Mouse (Mus musculus) heart, embryonic 13.5 days (tissue): ENCODE measurements around the gene Nfib. TPM values are rescaled to one million over a fixed set of nuclear protein-coding genes. Genes with fewer than 3 reads are reported as not detected.

Source experiments
- ATAC-seq: fragments of 200-750 bp; cut with Nextera tagmentation; 2 replicates; pipeline ENCODE4 v1.8.0; 2017; ENCODE audit warnings: moderate TSS enrichment; ENCODE audit not compliant: insufficient number of reproducible peaks, low FRiP score, low TSS enrichment; ENCODE audit errors: extremely low read depth
- H3K27ac ChIP-seq: fragments of 300-500 bp; sonication (generic); replicated peaks from 2 replicates; pipeline ENCODE4 v1.5.1; 2015; ENCODE audit warnings: moderate library complexity, mild to moderate bottlenecking, inconsistent platforms
- H3K27me3 ChIP-seq: fragments of 300-500 bp; sonication (generic); replicated peaks from 2 replicates; pipeline ENCODE4 v1.6.1; 2015; ENCODE audit warnings: mild to moderate bottlenecking, inconsistent platforms
- H3K36me3 ChIP-seq: fragments of 300-500 bp; sonication (generic); 2 replicates; pipeline ENCODE4 v1.6.1; 2015; ENCODE audit warnings: mild to moderate bottlenecking, inconsistent platforms
- H3K4me1 ChIP-seq: fragments of 300-500 bp; sonication (generic); 2 replicates; pipeline ENCODE4 v1.6.1; 2015; ENCODE audit warnings: inconsistent platforms
- H3K4me2 ChIP-seq: fragments of 300-500 bp; sonication (generic); 2 replicates; pipeline ENCODE4 v1.6.1; 2015; ENCODE audit warnings: inconsistent platforms, mild to moderate bottlenecking, moderate library complexity
- H3K4me3 ChIP-seq: fragments of 300-500 bp; sonication (generic); 2 replicates; pipeline ENCODE4 v1.5.1; 2015; ENCODE audit warnings: moderate library complexity, mild to moderate bottlenecking, inconsistent platforms
- H3K9ac ChIP-seq: fragments of 300-500 bp; sonication (generic); 2 replicates; pipeline ENCODE4 v1.6.1; 2015; ENCODE audit warnings: inconsistent platforms, mild to moderate bottlenecking, moderate library complexity
- H3K9me3 ChIP-seq: fragments of 300-500 bp; sonication (generic); 2 replicates; pipeline ENCODE4 v1.6.1; 2016; ENCODE audit warnings: inconsistent platforms
- WGBS: fragments of 180-500 bp; shearing (Covaris S2); methylation state at CpG from one replicate; pipeline ENCODE4 v1.1.7; 2015; ENCODE audit warnings: mixed read lengths; 5-methylcytosine and 5-hydroxymethylcytosine counted together
- polyA plus RNA-seq: library from polyadenylated mRNA; unstranded; fragments of >200 nt; fragmentation: Nextera tagmentation; extraction: Ambion mirVana; gene quantifications from 2 replicates; pipeline ENCODE4 v1.2.1, GENCODE M21; 2015

The Nfib gene
- polyA plus RNA-seq, 1 experiment from 2014 or later: 53.0 TPM

DNA sequence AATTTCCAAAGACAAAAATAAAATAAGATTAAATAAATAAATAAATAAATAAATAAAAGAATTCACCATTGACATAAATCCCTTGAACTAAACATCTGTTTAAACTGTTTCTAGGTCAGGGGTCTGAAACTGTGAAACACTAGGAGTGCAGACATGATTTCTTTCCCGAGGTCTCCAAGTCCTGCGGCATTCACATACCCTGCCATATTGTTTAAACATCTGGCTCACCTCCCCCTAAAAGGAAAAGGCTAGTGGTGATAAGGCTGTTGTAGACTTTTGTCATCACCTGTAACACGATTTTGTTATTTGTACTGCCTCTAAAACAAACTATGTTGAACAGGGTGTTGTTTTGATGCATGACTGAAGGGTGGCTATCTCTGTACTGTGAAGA, 249.2 kb downstream of the Nfib start:
- H3K9me3 ChIP-seq: no peaks in the 10 kb centered on the region
- H3K36me3 ChIP-seq: peaks cover 13% of the 10 kb centered on the region
- no peak overlapping the region for H3K4me3 ChIP-seq
- H3K4me2 ChIP-seq: no peak overlapping the region
- no peaks in the 10 kb centered on the region for H3K27me3 ChIP-seq
- H3K9ac ChIP-seq: no peak overlapping the region
- H3K27ac ChIP-seq: peak overlapping the region; percentile 25; the same call in 1 of the 2 replicates
- H3K4me1 ChIP-seq: peaks cover 96% of the 10 kb centered on the region
- no peak for ATAC-seq
- 25% methylated on average over 3 of the region's 3 CpGs for WGBS

DNA sequence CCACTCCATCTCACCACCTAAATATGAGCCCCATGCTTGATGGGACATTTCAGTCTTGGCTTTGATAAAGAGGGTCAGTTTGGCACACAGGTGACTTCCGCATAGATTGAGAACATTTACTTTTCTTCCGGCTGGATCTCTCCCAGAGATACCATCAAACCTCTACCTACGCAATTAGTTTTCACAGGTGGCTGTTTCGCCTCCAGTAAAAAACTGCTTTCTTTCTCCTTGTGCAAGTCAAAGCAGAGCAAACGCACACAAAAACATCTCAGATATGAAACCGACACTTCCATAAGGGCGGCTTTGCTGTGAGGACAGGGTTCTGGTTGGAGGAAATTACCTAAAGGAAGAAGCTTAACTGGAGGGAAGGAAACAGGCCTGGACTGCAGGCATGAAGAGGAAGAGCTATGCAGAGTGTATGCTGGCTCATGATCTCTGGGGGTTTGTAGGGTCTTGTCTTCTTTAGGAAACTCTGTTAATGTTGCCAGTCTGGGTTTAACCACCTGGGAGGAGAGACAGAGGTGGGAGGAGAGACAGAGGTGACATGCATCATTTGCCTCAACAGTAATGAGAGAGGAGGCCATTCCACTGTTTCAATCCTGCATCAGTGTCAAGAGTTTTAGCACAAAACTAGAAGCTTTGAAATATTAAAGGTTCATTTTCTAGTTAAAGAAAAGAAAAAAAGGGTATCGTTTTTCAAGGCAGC, 249.8 kb downstream of the Nfib start:
- 81% methylated on average over 8 of the region's 8 CpGs for WGBS
- peaks cover 94% of the 10 kb centered on the region for H3K4me1 ChIP-seq
- no peak overlapping the region for H3K4me2 ChIP-seq
- no peak for ATAC-seq
- H3K27me3 ChIP-seq: no peaks in the 10 kb centered on the region
- H3K27ac ChIP-seq: no peak overlapping the region
- H3K4me3 ChIP-seq: no peak overlapping the region
- peaks cover 13% of the 10 kb centered on the region for H3K36me3 ChIP-seq
- H3K9ac ChIP-seq: no peak overlapping the region
- no peaks in the 10 kb centered on the region for H3K9me3 ChIP-seq

DNA sequence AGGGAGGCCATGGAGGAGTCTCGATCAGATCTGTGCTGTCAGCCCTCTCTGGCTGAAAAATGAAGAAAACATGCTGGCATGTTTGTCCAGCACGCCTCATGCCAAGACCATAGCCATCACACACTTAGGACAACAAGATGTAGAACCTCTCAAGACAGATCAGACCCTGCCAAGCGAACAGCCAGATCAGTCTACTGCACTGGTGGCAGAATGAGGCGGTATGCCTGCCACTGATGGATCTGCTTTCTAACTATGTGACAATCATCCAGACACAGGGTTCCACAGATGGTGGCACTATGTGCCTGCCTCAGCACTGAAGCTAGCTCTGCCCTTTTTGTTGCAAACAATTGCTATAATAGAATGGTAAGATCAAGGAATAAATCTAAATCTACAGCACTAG, 250.6 kb downstream of the Nfib start:
- peaks cover 13% of the 10 kb centered on the region for H3K36me3 ChIP-seq
- no peak overlapping the region for H3K27ac ChIP-seq
- no peak overlapping the region for H3K9ac ChIP-seq
- ATAC-seq: no peak
- WGBS: 72% methylated on average over 4 of the region's 4 CpGs
- H3K4me2 ChIP-seq: no peak overlapping the region
- H3K4me1 ChIP-seq: peaks cover 94% of the 10 kb centered on the region
- no peak overlapping the region for H3K4me3 ChIP-seq
- H3K9me3 ChIP-seq: no peaks in the 10 kb centered on the region
- no peaks in the 10 kb centered on the region for H3K27me3 ChIP-seq

DNA sequence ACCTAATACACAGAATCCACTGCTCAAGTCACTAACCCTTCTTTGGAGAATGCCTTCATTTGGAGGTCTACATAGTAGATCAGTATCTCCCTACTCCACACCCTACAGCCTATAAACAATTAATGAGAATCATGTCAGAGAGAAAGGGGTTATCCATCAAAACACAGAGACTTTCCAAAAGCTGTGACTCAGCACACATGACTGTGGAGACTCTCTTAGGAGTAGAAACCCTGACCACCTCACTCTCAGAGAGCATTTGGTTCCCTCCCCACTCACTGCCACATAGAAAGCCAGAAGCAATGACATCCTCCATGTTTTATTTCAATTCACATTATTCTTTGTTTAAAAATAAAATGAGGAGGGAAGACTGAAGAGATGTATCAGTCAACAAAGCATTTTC, 252.2 kb downstream of the Nfib start:
- Histone ChIP-seq H3K36me3 (peaks cover 10% of the 10 kb centered on the region), H3K9me3 (no peaks in the 10 kb centered on the region), H3K27ac (0 out of 2 replicates have a peak overlapping the region, but pooled peaks have one; percentile 21), H3K27me3 (no peaks in the 10 kb centered on the region), H3K4me3 (no peak overlapping the region), H3K4me1 (peaks cover 90% of the 10 kb centered on the region), H3K4me2 (no peak overlapping the region), H3K9ac (no peak overlapping the region)
- no peak for ATAC-seq

DNA sequence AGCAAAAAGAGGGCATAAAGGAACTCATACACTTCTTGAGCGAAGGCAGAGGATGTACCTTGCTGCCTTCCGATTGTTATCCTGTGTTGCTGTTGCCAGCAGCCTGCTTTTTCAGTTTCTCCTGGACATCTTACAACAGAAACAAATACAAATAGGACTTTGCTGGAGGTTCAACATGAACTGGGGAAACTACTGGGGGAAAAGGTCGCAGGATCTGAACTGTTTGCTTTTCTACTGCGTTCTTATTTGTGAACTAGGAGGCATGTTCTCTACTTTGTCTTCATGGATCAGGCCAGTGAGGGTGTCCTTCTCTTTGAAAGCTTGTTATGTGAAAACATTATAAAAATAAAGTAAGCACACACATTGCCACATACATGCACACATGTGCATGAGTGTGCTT, 252.6 kb downstream of the Nfib start:
- 74% methylated on average over 4 of the region's 4 CpGs for WGBS
- peaks cover 89% of the 10 kb centered on the region for H3K4me1 ChIP-seq

DNA sequence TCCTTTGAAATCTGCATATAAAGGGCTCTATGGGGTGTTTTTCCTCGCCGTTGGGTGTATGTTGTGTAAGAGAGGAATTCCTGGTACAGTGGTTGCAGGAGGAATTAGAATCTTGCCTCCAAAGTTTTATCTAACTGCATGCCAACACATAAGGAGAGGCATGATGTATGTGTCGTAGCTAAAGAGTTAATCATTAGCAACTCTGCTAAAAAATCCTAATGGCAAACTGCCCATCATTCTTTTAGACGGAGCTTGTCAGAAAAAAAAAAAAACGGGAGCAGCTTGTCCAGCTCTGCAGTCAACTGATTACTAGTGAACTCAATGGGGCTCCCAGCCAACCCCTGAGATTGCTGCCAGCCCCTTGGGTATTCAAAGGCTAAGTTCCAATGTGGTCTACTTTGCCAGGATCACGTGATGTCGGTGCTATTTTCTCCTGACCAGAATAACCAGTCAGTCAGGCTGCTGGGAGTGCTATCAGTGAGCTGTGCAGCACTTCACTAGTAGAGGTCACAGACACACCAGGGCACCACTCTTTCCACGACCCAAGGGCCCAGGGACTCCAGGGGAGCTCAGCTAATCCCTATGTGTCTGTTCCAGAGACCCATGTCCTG, 258.4 kb downstream of the Nfib start:
- WGBS: 6% methylated on average over 8 of the region's 8 CpGs
- peak overlapping the region; percentile 65 for H3K9ac ChIP-seq
- H3K4me1 ChIP-seq: peaks cover 92% of the 10 kb centered on the region
- H3K4me2 ChIP-seq: peak overlapping the region; percentile 36
- H3K4me3 ChIP-seq: no peak overlapping the region
- H3K9me3 ChIP-seq: no peaks in the 10 kb centered on the region
- no peaks in the 10 kb centered on the region for H3K27me3 ChIP-seq
- peak; percentile 81; the same call in 1 of the 2 replicates for ATAC-seq
- no peaks in the 10 kb centered on the region for H3K36me3 ChIP-seq
- H3K27ac ChIP-seq: peak overlapping the region; percentile 97

More for the DNA sequence above, 252.6 kb downstream of the Nfib start:
- Histone ChIP-seq H3K4me3 (no peak overlapping the region), H3K9ac (no peak overlapping the region), H3K9me3 (no peaks in the 10 kb centered on the region), H3K27me3 (no peaks in the 10 kb centered on the region), H3K4me2 (no peak overlapping the region), H3K36me3 (peaks cover 10% of the 10 kb centered on the region), H3K27ac (peak overlapping the region; percentile 21; the same call in 1 of the 2 replicates)
- ATAC-seq: no peak

DNA sequence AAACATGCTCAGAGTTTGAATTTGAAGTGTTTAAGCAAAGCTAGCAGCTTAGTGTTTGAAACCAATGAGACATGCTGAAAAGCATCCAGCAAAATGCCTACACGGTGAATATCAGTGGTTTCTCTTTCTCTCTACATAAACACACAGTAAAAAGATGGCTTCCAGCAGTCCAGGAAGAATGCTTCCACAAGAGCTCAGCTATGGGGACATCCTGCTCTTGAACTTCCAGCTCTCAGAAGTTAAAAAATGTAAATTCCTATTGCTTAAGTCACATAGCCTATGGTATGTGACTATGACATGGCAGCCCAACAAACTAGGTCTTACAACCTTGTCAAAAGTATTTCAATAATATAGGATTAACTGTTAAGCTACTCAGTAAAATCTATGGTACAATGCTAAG, 261.5 kb downstream of the Nfib start:
- no peak overlapping the region for H3K4me3 ChIP-seq
- no peaks in the 10 kb centered on the region for H3K27me3 ChIP-seq
- peak overlapping the region; percentile 42; the same call in 1 of the 2 replicates for H3K27ac ChIP-seq
- H3K4me1 ChIP-seq: peaks cover 95% of the 10 kb centered on the region
- no peaks in the 10 kb centered on the region for H3K36me3 ChIP-seq
- ATAC-seq: no peak
- no peaks in the 10 kb centered on the region for H3K9me3 ChIP-seq
- no peak overlapping the region for H3K9ac ChIP-seq
- 56% methylated on average over 1 of the region's 1 CpGs for WGBS
- H3K4me2 ChIP-seq: no peak overlapping the region

DNA sequence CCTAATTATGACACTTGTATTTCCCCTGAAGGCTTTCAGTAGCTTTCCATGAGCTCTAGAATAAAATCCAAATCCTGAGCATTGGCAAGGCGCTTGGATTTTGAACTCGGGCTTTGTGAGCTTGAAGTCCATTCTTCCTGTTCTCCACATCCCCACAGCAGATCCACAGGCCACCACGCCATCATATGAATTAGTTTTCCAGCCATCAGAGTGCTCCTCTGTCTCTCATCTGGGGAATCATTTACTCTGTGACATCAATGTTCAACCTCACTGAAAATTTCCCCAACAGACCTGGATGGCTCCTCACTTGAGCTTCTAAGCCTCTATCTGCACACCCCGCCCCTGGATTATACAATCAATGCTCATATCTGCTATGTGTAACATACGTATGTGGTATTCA, 262.1 kb downstream of the Nfib start:
- H3K9ac ChIP-seq: no peak overlapping the region
- no peak for ATAC-seq
- 82% methylated on average over 5 of the region's 5 CpGs for WGBS
- no peak overlapping the region for H3K4me2 ChIP-seq
- H3K9me3 ChIP-seq: no peaks in the 10 kb centered on the region
- H3K36me3 ChIP-seq: no peaks in the 10 kb centered on the region
- peak overlapping the region; percentile 42; the same call in 1 of the 2 replicates for H3K27ac ChIP-seq
- peaks cover 96% of the 10 kb centered on the region for H3K4me1 ChIP-seq
- no peak overlapping the region for H3K4me3 ChIP-seq
- H3K27me3 ChIP-seq: no peaks in the 10 kb centered on the region

DNA sequence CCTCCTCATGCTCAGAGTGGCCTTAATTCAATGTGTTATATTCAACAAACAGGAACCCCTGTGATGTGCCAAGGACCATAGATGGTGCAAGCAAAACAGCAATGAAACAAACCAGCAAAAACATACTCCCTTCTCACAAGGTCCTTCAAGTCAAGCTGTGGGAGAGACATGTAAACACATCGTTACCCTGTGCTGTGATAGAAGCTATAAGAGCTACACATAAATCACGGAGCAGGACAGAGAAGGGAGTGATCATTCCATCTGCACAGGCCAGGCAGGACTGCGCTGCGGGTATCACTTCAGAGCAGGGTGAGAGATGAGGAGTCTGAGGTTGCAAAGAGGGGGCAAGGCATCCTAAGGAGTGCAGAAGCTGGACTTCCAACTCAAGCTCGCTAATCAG, 262.5 kb downstream of the Nfib start:
- H3K9ac ChIP-seq: no peak overlapping the region
- 75% methylated on average over 5 of the region's 5 CpGs for WGBS
- H3K36me3 ChIP-seq: no peaks in the 10 kb centered on the region
- no peak overlapping the region for H3K4me2 ChIP-seq
- H3K4me3 ChIP-seq: no peak overlapping the region
- no peaks in the 10 kb centered on the region for H3K27me3 ChIP-seq
- peaks cover 97% of the 10 kb centered on the region for H3K4me1 ChIP-seq
- H3K9me3 ChIP-seq: no peaks in the 10 kb centered on the region
- ATAC-seq: no peak
- peak overlapping the region; percentile 42; the same call in 1 of the 2 replicates for H3K27ac ChIP-seq

DNA sequence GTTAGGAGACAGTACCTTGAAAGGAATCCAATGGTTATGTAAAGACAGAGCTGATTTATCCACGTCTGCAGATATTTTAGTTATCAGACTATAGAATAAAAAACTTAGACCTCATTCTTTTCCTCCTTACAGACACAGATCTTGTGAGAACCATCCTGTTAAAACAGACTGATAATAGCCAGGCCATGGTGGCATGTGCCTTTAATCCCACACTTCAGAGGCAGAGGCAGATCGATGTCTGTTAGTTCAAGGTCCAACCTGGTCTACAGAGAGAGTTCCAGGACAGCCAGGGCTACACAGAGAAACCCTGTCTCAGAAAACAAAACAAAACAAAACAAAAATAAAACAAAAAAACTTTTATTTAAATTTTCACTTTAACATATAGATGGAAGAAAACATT, 264.9 kb downstream of the Nfib start:
- Histone ChIP-seq H3K27ac (no peak overlapping the region), H3K4me3 (no peak overlapping the region)

DNA sequence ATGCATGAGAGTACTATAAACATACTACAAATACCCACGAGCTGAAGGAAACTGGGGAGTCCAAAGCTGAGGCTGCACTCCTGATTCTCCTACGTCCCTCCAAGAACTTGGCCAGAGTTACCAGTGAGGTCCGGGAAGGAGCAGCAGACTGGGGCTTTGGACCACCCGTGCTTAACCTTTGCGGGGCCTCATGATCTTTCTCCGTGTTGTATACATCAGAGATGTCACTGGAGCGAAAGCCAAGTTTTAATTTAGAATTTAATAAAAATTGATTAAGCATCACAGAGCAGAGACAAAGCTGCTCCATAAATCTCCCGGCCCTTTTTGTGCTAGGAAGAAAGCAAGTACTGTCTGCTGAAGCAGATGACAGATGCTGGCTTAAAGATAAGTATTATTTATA, 265.7 kb downstream of the Nfib start:
- H3K4me2 ChIP-seq: peak overlapping the region; percentile 18

More for the DNA sequence above, 264.9 kb downstream of the Nfib start:
- H3K36me3 ChIP-seq: no peaks in the 10 kb centered on the region
- no peaks in the 10 kb centered on the region for H3K9me3 ChIP-seq
- WGBS: 44% methylated on average over 2 of the region's 2 CpGs
- no peaks in the 10 kb centered on the region for H3K27me3 ChIP-seq
- peaks cover 97% of the 10 kb centered on the region for H3K4me1 ChIP-seq
- H3K4me2 ChIP-seq: no peak overlapping the region
- H3K9ac ChIP-seq: no peak overlapping the region
- no peak for ATAC-seq

DNA sequence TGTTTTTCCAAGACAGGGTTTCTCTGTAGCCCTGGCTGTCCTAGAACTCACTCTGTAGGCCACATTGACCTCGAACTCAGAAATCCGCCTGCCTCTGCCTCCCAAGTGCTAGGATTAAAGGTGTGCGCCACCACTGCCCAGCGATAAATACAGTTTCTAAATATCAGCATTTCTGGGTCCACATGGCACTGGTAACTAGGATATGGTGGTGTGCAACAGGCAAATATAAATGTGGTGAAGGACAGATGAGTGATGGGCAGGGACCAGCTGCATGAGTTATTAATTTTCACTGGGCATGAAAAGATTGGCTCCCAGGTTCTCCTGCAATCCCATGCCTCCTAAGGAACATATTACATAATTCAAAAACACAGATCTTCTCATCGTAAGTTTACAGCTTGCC, 266.9 kb downstream of the Nfib start:
- Histone ChIP-seq H3K4me1 (peaks cover 97% of the 10 kb centered on the region), H3K27ac (peak overlapping the region; percentile 87), H3K4me2 (peak overlapping the region; percentile 47; the same call in 1 of the 2 replicates), H3K27me3 (no peaks in the 10 kb centered on the region), H3K9me3 (no peaks in the 10 kb centered on the region), H3K4me3 (no peak overlapping the region), H3K9ac (no peak overlapping the region), H3K36me3 (no peaks in the 10 kb centered on the region)
- 87% methylated on average over 5 of the region's 5 CpGs for WGBS
- ATAC-seq: no peak

More for the DNA sequence above, 265.7 kb downstream of the Nfib start:
- Histone ChIP-seq H3K9me3 (no peaks in the 10 kb centered on the region), H3K27me3 (no peaks in the 10 kb centered on the region), H3K4me3 (no peak overlapping the region), H3K27ac (peak overlapping the region; percentile 46), H3K9ac (peak overlapping the region; percentile 44; the same call in 1 of the 2 replicates), H3K4me1 (peaks cover 97% of the 10 kb centered on the region), H3K36me3 (no peaks in the 10 kb centered on the region)
- WGBS: 50% methylated on average over 8 of the region's 8 CpGs
- ATAC-seq: no peak
